8 mouse cellular contexts compared by ENCODE assay signal in genomic region chr13:51022401-51023250, GRCm38 (mm10).
A peak's percentile ranks its signal among the peaks of the same experiment; 100 is the strongest.
DNase-seq lines count a peak whose midpoint lies in the region; ATAC-seq and TF ChIP-seq lines count a peak whose summit lies in the region.

No protein-coding gene starts in this region.

- no peak for TF ChIP-seq CTCF in hindbrain, postnatal 0 days (IDR thresholded peaks at IDR 0.05; ENCODE audit: low read depth)

- H3K79me2 ChIP-seq in myocyte (ENCODE audit: control insufficient read depth, insufficient read depth): no peaks in the 10 kb centered on the region

- no peak overlapping the region for H3K9ac ChIP-seq in forebrain, embryonic 15.5 days (replicated peaks)
- H3K9ac ChIP-seq in hindbrain, postnatal 0 days (replicated peaks; ENCODE audit: low read length): no peak overlapping the region

- H3ac ChIP-seq in myocyte (ENCODE audit: control insufficient read depth, insufficient read length): no peak overlapping the region

- no peak overlapping the region for H3K27ac ChIP-seq in forebrain, embryonic 15.5 days (replicated peaks)
- H3K27ac ChIP-seq in hindbrain, postnatal 0 days: peak overlapping the region; percentile 9; the same call in 1 of the 2 replicates

- no peak for TF ChIP-seq POLR2A in myocyte (IDR thresholded peaks at IDR 0.05; ENCODE audit: insufficient read length, low read depth)

- ATAC-seq in forebrain, embryonic 15.5 days (replicated peaks): peak; percentile 73
- ATAC-seq in hindbrain, postnatal 0 days: peak; percentile 32; the same call in 1 of the 2 replicates

- H3K9me3 ChIP-seq in forebrain, embryonic 15.5 days: no peaks in the 10 kb centered on the region
- no peaks in the 10 kb centered on the region for H3K9me3 ChIP-seq in hindbrain, postnatal 0 days (ENCODE audit: low read length)

- H3K4me3 ChIP-seq in forebrain, embryonic 15.5 days: no peak overlapping the region
- H3K4me3 ChIP-seq in hindbrain, postnatal 0 days (ENCODE audit: low read length): no peak overlapping the region
- no peak overlapping the region for H3K4me3 ChIP-seq in myocyte

- WGBS in forebrain, embryonic 15.5 days: 44% methylated on average over 13 of the region's 13 CpGs
- WGBS in hindbrain, postnatal 0 days: 59% methylated on average over 13 of the region's 13 CpGs

- H3K36me3 ChIP-seq in forebrain, embryonic 15.5 days: no peaks in the 10 kb centered on the region
- no peaks in the 10 kb centered on the region for H3K36me3 ChIP-seq in hindbrain, postnatal 0 days (ENCODE audit: insufficient read depth, low read length)
- no peaks in the 10 kb centered on the region for H3K36me3 ChIP-seq in myocyte (ENCODE audit: control insufficient read depth, insufficient read depth)

- H3K4me2 ChIP-seq in forebrain, embryonic 15.5 days (replicated peaks): no peak overlapping the region
- no peak overlapping the region for H3K4me2 ChIP-seq in hindbrain, postnatal 0 days (ENCODE audit: low read depth, low read length)
- H3K4me2 ChIP-seq in myocyte (ENCODE audit: low read depth): peak overlapping the region; percentile 30

- H3K4me1 ChIP-seq in forebrain, embryonic 15.5 days: 0 out of 2 replicates have a peak, but pooled peaks cover 5% of the 10 kb centered on the region
- H3K4me1 ChIP-seq in hindbrain, postnatal 0 days (ENCODE audit: insufficient read depth, low read length): no peaks in the 10 kb centered on the region

- peak; percentile 2 for DNase-seq in cerebellum, adult 9-11 months
- DNase-seq in cerebellum, adult 8-10 months: no peak
- peak; percentile 37 for DNase-seq in ES-CJ7 (ENCODE audit: low read depth, low spot score)
- DNase-seq in hindbrain, postnatal 0 days (ENCODE audit: low spot score): peak; percentile 21
- DNase-seq in urinary bladder, postnatal 10 days (ENCODE audit: low spot score): no peak
- DNase-seq in layer of hippocampus, adult 11-12 months (ENCODE audit: low spot score): no peak

- no peaks in the 10 kb centered on the region for H3K27me3 ChIP-seq in forebrain, embryonic 15.5 days
- no peaks in the 10 kb centered on the region for H3K27me3 ChIP-seq in hindbrain, postnatal 0 days (ENCODE audit: insufficient read depth, low read length)
- no peaks in the 10 kb centered on the region for H3K27me3 ChIP-seq in myocyte (ENCODE audit: control insufficient read depth, insufficient read depth, insufficient read length)

TF ChIP-seq in myocyte, 11 proteins besides CTCF, POLR2A, EP300 and RAD21:
- TF ChIP-seq POLR2AphosphoS2 (IDR thresholded peaks at IDR 0.05; ENCODE audit: insufficient read length, low read depth): no peak
- TF ChIP-seq CEBPB (IDR thresholded peaks at IDR 0.05; ENCODE audit: insufficient read depth, poor library complexity, severe bottlenecking): no peak
- TF ChIP-seq USF1 (IDR thresholded peaks at IDR 0.05; ENCODE audit: low read depth): no peak
- TF ChIP-seq MYOG (IDR thresholded peaks at IDR 0.05; ENCODE audit: control insufficient read depth in 1 of 3, insufficient read depth in 1 of 3, insufficient read length in 2 of 3, low read depth in 2 of 3): no peak
- no peak for TF ChIP-seq SRF (IDR thresholded peaks at IDR 0.05; ENCODE audit: control insufficient read depth, insufficient read length, low read depth)
- no peak for TF ChIP-seq MAX (IDR thresholded peaks at IDR 0.05; ENCODE audit: low read depth)
- no peak for TF ChIP-seq TCF3 (IDR thresholded peaks at IDR 0.05; ENCODE audit: insufficient read length, low read depth)
- no peak for TF ChIP-seq MYOD1 (IDR thresholded peaks at IDR 0.05; ENCODE audit: control insufficient read depth in 1 of 3, insufficient read length in 2 of 3, low read depth in 2 of 3)
- TF ChIP-seq E2F4 (IDR thresholded peaks at IDR 0.05; ENCODE audit: insufficient read depth): no peak
- TF ChIP-seq REST (IDR thresholded peaks at IDR 0.05; ENCODE audit: insufficient read depth, insufficient read length): no peak
- TF ChIP-seq TCF12 (IDR thresholded peaks at IDR 0.05; ENCODE audit: insufficient read depth, poor library complexity, severe bottlenecking): no peak
TF ChIP-seq in myocyte: peak in this region for 0.

Comparison
In these comparisons a context has a peak if more than half of its experiments do, and no peak if none do; other contexts are left out.
1. DNase-seq: peak in cerebellum, adult 9-11 months (single experiment), ES-CJ7 (single experiment) and hindbrain, postnatal 0 days (single experiment); none in cerebellum, adult 8-10 months (single experiment), urinary bladder, postnatal 10 days (single experiment) and layer of hippocampus, adult 11-12 months (single experiment).